Mouse (Mus musculus): Measurements from ENCODE around the gene Cd9. TPM values are rescaled to one million over a fixed set of nuclear protein-coding genes. Genes with fewer than 3 reads are reported as not detected.

The Cd9 gene
- polyA plus RNA-seq, 1 experiment from 2014 or later: 93.6 TPM

- no peaks in the 10 kb centered on the region for H3K36me3 ChIP-seq (replicated peaks; ENCODE audit: control insufficient read depth, insufficient read depth)
- H3K9me3 ChIP-seq (ENCODE audit: control insufficient read depth, low read length): no peaks in the 10 kb centered on the region
- DNase-seq (ENCODE audit: low spot score) (no peak), ATAC-seq (ENCODE audit: low FRiP score) (no peak)
- H3K27ac ChIP-seq: no peak overlapping the region
- no peaks in the 10 kb centered on the region for H3K4me1 ChIP-seq (replicated peaks; ENCODE audit: control insufficient read depth, insufficient read depth, low read length)
- 81% methylated on average over 9 of the region's 9 CpGs for WGBS
- no peak overlapping the region for H3K4me2 ChIP-seq (replicated peaks)
- H3K27me3 ChIP-seq (ENCODE audit: control insufficient read depth, insufficient read depth, low read length): no peaks in the 10 kb centered on the region
- no peak overlapping the region for H3K9ac ChIP-seq
- H3K4me3 ChIP-seq (replicated peaks; ENCODE audit: low read length): no peak overlapping the region
Observed at GRCm38 (mm10) chr6:125413326-125413725, 81.3 kb downstream of the Cd9 start.

GRCm38 (mm10) chr6:125411661-125412060 lies 82.9 kb downstream of the Cd9 start:
- Histone ChIP-seq H3K4me3 (replicated peaks; ENCODE audit: low read length) (no peak overlapping the region), H3K36me3 (replicated peaks; ENCODE audit: control insufficient read depth, insufficient read depth) (no peaks in the 10 kb centered on the region), H3K9me3 (ENCODE audit: control insufficient read depth, low read length) (no peaks in the 10 kb centered on the region), H3K27me3 (ENCODE audit: control insufficient read depth, insufficient read depth, low read length) (no peaks in the 10 kb centered on the region), H3K4me2 (replicated peaks) (no peak overlapping the region), H3K27ac (no peak overlapping the region), H3K4me1 (replicated peaks; ENCODE audit: control insufficient read depth, insufficient read depth, low read length) (no peaks in the 10 kb centered on the region), H3K9ac (no peak overlapping the region)
- no peak for DNase-seq (ENCODE audit: low spot score)
- 97% methylated on average over 6 of the region's 6 CpGs for WGBS
- no peak for ATAC-seq (ENCODE audit: low FRiP score)

- WGBS: 60% methylated on average over 8 of the region's 8 CpGs
- no peak overlapping the region for H3K4me3 ChIP-seq (replicated peaks; ENCODE audit: low read length)
- no peak overlapping the region for H3K4me2 ChIP-seq (replicated peaks)
Observed at GRCm38 (mm10) chr6:125410995-125411547, 83.5 kb downstream of the Cd9 start.

GRCm38 (mm10) chr6:125410551-125410950 lies 84.0 kb downstream of the Cd9 start:
- Histone ChIP-seq H3K9ac (no peak overlapping the region), H3K27ac (no peak overlapping the region), H3K9me3 (ENCODE audit: control insufficient read depth, low read length) (no peaks in the 10 kb centered on the region), H3K4me1 (replicated peaks; ENCODE audit: control insufficient read depth, insufficient read depth, low read length) (no peaks in the 10 kb centered on the region), H3K27me3 (ENCODE audit: control insufficient read depth, insufficient read depth, low read length) (no peaks in the 10 kb centered on the region), H3K36me3 (replicated peaks; ENCODE audit: control insufficient read depth, insufficient read depth) (no peaks in the 10 kb centered on the region), H3K4me2 (replicated peaks) (no peak overlapping the region), H3K4me3 (replicated peaks; ENCODE audit: low read length) (no peak overlapping the region)
- 73% methylated on average over 11 of the region's 11 CpGs for WGBS
- ATAC-seq (ENCODE audit: low FRiP score): no peak
- no peak for DNase-seq (ENCODE audit: low spot score)

More at GRCm38 (mm10) chr6:125410995-125411547, 83.5 kb downstream of the Cd9 start:
- H3K27ac ChIP-seq: no peak overlapping the region
- no peak overlapping the region for H3K9ac ChIP-seq
- ATAC-seq (ENCODE audit: low FRiP score): no peak
- no peaks in the 10 kb centered on the region for H3K4me1 ChIP-seq (replicated peaks; ENCODE audit: control insufficient read depth, insufficient read depth, low read length)
- no peaks in the 10 kb centered on the region for H3K36me3 ChIP-seq (replicated peaks; ENCODE audit: control insufficient read depth, insufficient read depth)
- no peaks in the 10 kb centered on the region for H3K9me3 ChIP-seq (ENCODE audit: control insufficient read depth, low read length)
- DNase-seq (ENCODE audit: low spot score): no peak
- no peaks in the 10 kb centered on the region for H3K27me3 ChIP-seq (ENCODE audit: control insufficient read depth, insufficient read depth, low read length)

Other genes with a start within 250 kb of the Cd9 start
- not detected in 2 replicates for gene Tuba3a, start 208.7 kb downstream of the Cd9 start, polyA plus RNA-seq (2014; fragmentation: Nextera tagmentation; extraction: Ambion mirVana)
- gene Ltbr, start 180.9 kb downstream of the Cd9 start, polyA plus RNA-seq (2014; fragmentation: Nextera tagmentation; extraction: Ambion mirVana): 14.8 and 14.9 TPM in 2 replicates
- gene Scnn1a, start 174.1 kb downstream of the Cd9 start, polyA plus RNA-seq (2014; fragmentation: Nextera tagmentation; extraction: Ambion mirVana): 0.50 and 0.53 TPM in 2 replicates
- 15.4 and 16.6 TPM in 2 replicates for gene Tnfrsf1a, start 145.4 kb downstream of the Cd9 start, polyA plus RNA-seq (2014; fragmentation: Nextera tagmentation; extraction: Ambion mirVana)
- gene Plekhg6, start 114.0 kb downstream of the Cd9 start, polyA plus RNA-seq (2014; fragmentation: Nextera tagmentation; extraction: Ambion mirVana): 0.10 and 0.23 TPM in 2 replicates
- 13.1 and 14.2 TPM in 2 replicates for gene Vwf, start 52.0 kb upstream of the Cd9 start, polyA plus RNA-seq (2014; fragmentation: Nextera tagmentation; extraction: Ambion mirVana)
- gene Ano2, start 195.6 kb upstream of the Cd9 start, polyA plus RNA-seq (2014; fragmentation: Nextera tagmentation; extraction: Ambion mirVana): 0.70 and 0.99 TPM in 2 replicates